Mouse (Mus musculus): Measurements from ENCODE around the gene Hivep2.

DNA sequence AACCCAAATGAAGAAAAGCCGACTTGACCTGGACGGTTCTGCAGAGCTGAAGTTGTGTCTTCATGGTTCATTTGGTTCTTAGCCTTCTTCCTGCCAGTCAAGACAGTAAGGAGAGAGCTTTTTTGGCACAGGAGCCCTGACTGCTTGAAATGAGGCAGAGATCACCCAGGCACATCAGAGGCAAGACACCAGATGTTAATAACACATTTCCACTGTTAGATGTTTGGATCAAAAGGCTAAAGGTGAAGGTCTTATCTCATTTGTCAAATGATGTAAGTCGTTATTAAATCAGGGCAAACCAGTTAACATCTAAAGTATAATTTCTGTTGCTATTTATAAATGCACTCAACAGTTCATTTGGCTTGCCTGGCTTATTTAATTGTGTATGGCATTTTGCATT is 22.2 kb upstream of the Hivep2 start:
- TF ChIP-seq CTCF (IDR thresholded peaks at IDR 0.05; ENCODE audit: control insufficient read depth, insufficient read depth, low read length) (no peak), POLR2A (IDR thresholded peaks at IDR 0.05; ENCODE audit: borderline replicate concordance, control insufficient read depth, low read depth, low read length) (no peak)
